Mouse (Mus musculus) Patski (cell line): ENCODE measurements around the gene Ulk4. TPM values are rescaled to one million over a fixed set of nuclear protein-coding genes. Genes with fewer than 3 reads are reported as not detected.

ENCODE experiments used
- ATAC-seq: fragments of 100-300 bp; one replicate; pipeline ENCODE4 v1.8.0; 2021
- CTCF ChIA-PET: fragments of 350-600 bp; sonication (Branson Sonifier 250); formaldehyde crosslinking; loops from one replicate; lab custom pipeline; 2022; ENCODE audit warnings: inconsistent platforms; lab: Charles Lee
- POLR2A ChIA-PET: fragments of 350-600 bp; sonication (Branson Sonifier 250); formaldehyde crosslinking; loops from one replicate; lab custom pipeline; 2022; ENCODE audit warnings: antibody characterized with exemption, inconsistent platforms; lab: Charles Lee
- DNase-seq: peaks from one replicate; pipeline ENCODE4 v3.0.0-alpha.2; 2011; ENCODE audit warnings: low read depth, low spot score
- H3K27me3 ChIP-seq: fragments of 371-371 bp; one replicate; pipeline ENCODE4 v1.5.1; 2021
- CTCF ChIP-seq: fragments of 100-300 bp; IDR thresholded peaks from one replicate; pipeline ENCODE4 v1.5.1; 2021
- in situ Hi-C: fragments of 300-500 bp; cut with MboI; formaldehyde crosslinking; loops from 3 replicates; pipeline ENCODE4 v1.11.1; 2018; ENCODE audit warnings: low pct_unique_long_range_greater_than_20kb, mixed read lengths
- polyA plus RNA-seq: library from polyadenylated mRNA; unstranded; gene quantifications from one replicate; pipeline ENCODE4 v1.2.3, GENCODE M21; 2021

Gene Ulk4
- polyA plus RNA-seq, 1 experiment from 2014 or later = 6.2 TPM

GRCm38 (mm10) chr9:121299976-121300570 is 23.1 kb upstream of the Ulk4 start:
- TF ChIP-seq CTCF = no peak
- in situ Hi-C loops = loop anchor here (10.0 kb wide), 1 partner anchor 55 kb away; no protein-coding TSS in a partner anchor
- H3K27me3 ChIP-seq = no peaks in the 10 kb centered on the region
- ChIA-PET POLR2A (interaction anchor here (0.7 to 1.1 kb wide), 3 partner anchors 48 to 72 kb away, joined by 3 to 5 read pairs (median 3); no protein-coding TSS in a partner anchor), CTCF (interaction anchor here (0.7 to 1.2 kb wide), 2 partner anchors 12 to 51 kb away, joined by 3 to 4 read pairs; no protein-coding TSS in a partner anchor)
- no peak for DNase-seq
- ATAC-seq = no peak

GRCm38 (mm10) chr9:121299223-121299755 is 22.3 kb upstream of the Ulk4 start:
- no peak for ATAC-seq
- CTCF ChIA-PET = no interaction called here
- POLR2A ChIA-PET = interaction anchor here (1.1 kb wide), 1 partner anchor 72 kb away, joined by 3 read pairs; no protein-coding TSS in a partner anchor
- DNase-seq = no peak
- TF ChIP-seq CTCF = no peak
- H3K27me3 ChIP-seq = no peaks in the 10 kb centered on the region
- in situ Hi-C loops = no loop called here

GRCm38 (mm10) chr9:121298411-121299091 is 21.6 kb upstream of the Ulk4 start:
- POLR2A ChIA-PET = no interaction called here

DNA sequence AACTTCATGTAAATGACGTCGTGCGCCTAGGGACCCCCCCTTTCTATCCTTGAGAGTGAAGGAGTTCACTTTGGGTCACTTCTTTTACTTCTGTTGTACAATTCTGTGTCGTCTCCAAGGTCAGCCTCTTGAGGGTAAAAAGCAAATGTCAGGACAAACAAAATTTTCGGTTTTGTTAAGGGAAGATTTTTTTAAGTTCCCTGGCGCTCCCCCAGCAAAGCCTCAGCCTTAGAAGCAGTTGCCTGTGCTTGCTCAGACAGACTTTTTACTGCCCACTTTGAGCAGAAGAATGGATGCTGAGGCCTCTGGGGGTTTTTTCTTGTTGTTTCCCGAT is 21.0 kb upstream of the Ulk4 start:
- no peaks in the 10 kb centered on the region for H3K27me3 ChIP-seq
- ATAC-seq (no peak), DNase-seq (no peak)
- POLR2A ChIA-PET = no interaction called here
- CTCF ChIA-PET = no interaction called here
- no peak for TF ChIP-seq CTCF
- in situ Hi-C loops = no loop called here

More at GRCm38 (mm10) chr9:121298411-121299091, 21.6 kb upstream of the Ulk4 start:
- ATAC-seq (no peak), DNase-seq (no peak)
- CTCF ChIA-PET = no interaction called here
- TF ChIP-seq CTCF = no peak
- in situ Hi-C loops = no loop called here
- H3K27me3 ChIP-seq = no peaks in the 10 kb centered on the region

DNA sequence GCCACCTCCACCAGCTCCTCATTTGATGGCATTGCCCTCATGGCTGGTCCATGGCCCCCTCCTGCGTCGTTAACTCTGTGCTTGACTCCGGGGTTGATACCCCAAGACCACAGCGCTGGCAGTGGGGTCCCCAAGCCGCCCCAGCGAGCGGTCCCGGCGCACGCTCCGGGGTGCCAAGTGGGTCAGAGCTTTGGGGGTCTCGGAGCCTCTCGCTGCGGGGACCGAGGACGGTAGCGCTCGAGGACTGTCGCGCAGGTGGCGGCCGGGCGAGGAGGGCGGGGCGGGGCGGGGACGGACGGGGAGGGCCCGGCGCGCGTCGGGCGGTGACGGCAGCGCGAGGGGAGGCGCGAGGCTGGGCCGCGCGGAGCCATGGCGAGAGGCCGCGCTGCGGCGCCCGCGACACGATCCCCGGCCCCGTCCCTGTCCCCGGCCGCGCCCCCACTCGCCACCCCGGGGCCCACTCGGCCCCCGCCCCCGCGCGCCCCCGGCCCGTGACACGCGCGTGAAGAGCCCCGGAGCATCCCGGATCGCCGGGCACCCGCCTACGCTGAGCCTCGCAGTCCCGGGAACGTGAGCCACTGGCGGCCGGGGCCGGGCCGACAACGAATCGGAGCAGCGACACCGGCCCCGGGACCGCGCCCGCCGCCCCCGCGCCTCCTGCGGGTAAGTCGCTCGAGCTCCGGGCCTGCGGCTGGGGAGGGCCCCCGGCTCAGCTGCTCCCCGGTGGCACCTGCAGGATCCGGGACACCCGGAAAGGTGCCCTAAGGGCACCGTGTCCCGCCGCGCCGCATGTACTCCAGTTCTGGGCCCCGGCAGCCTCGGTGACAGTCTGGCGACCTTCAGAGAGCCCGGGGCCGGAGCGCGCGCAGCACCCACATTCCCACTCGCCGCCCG is 20.4 kb upstream of the Ulk4 start, which contains the start of gene Trak1:
Gene Trak1, plus strand, starts transcription at position 332 of the 894 bp plus-strand sequence.
- DNase-seq = no peak
- ChIA-PET CTCF (interaction anchor here (1.7 kb wide), 1 partner anchor 54 kb away, joined by 4 read pairs; no protein-coding TSS in a partner anchor), POLR2A (no interaction called here)
- no peaks in the 10 kb centered on the region for H3K27me3 ChIP-seq
- in situ Hi-C loops = no loop called here
- TF ChIP-seq CTCF = no peak
- ATAC-seq = peak; percentile 89

- ATAC-seq (no peak), DNase-seq (no peak)
- in situ Hi-C loops = no loop called here
- POLR2A ChIA-PET = no interaction called here
- CTCF ChIA-PET = no interaction called here
- H3K27me3 ChIP-seq = no peaks in the 10 kb centered on the region
- no peak for TF ChIP-seq CTCF
Measured at GRCm38 (mm10) chr9:121295221-121295620, 18.2 kb upstream of the Ulk4 start.

DNA sequence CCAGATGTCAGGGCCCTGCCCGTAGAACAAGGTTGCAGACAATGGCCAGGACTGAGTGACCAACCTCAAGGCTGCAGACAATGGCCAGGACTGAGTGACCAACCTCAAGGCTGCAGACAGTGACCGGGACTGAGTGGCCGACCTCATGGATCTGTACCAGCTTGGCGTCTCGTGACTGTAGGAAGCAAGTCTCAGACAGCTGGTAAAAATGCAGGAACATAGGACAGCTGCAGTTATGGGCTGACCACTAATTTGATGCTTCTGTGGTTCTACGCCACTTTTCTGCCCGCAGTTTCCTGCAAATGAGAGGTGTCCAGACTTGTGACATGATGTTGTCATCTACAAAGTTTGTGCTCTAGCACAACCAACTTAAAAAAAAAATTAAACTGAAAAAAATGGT is 16.2 kb upstream of the Ulk4 start:
- in situ Hi-C loops = no loop called here
- H3K27me3 ChIP-seq = no peaks in the 10 kb centered on the region
- TF ChIP-seq CTCF = no peak
- POLR2A ChIA-PET = no interaction called here
- ATAC-seq (no peak), DNase-seq (no peak)
- CTCF ChIA-PET = no interaction called here

DNA sequence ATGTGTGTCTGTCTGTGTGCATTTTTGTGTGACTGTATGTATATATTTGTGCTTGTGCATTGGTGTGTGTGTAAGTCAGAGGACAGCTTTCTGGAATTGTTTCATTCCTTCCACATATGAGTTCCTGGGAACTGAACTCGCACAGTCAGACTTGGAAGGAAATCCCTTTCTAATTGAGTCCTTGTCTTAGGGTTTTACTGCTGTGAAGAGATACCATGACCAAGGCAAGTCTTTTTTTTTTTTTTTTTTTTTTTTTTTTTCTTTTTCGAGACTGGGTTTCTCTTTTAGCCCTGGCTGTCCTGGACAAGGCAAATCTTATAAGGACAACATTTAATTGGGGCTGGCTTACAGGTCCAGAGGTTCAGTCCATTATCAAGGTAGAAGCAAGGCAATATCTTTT is 14.3 kb upstream of the Ulk4 start:
- no peak for TF ChIP-seq CTCF
- CTCF ChIA-PET = no interaction called here
- ATAC-seq (no peak), DNase-seq (no peak)
- in situ Hi-C loops = no loop called here
- POLR2A ChIA-PET = no interaction called here
- no peaks in the 10 kb centered on the region for H3K27me3 ChIP-seq

GRCm38 (mm10) chr9:121286325-121286901 is 9.4 kb upstream of the Ulk4 start:
- no peak for TF ChIP-seq CTCF
- DNase-seq (no peak), ATAC-seq (no peak)
- POLR2A ChIA-PET = interaction anchor here (0.7 kb wide), 1 partner anchor 19 kb away, joined by 3 read pairs; no protein-coding TSS in a partner anchor
- in situ Hi-C loops = no loop called here
- H3K27me3 ChIP-seq = no peaks in the 10 kb centered on the region
- CTCF ChIA-PET = no interaction called here
